Mouse (Mus musculus): ENCODE data around the gene Ccdc57. TPM values are rescaled to one million over a fixed set of nuclear protein-coding genes. Genes with fewer than 3 reads are reported as not detected.
A peak's percentile ranks its signal among the peaks of the same experiment; 100 is the strongest.

The Ccdc57 gene
- polyA plus RNA-seq, 1 experiment from 2014 or later, result 1.3 TPM

DNA sequence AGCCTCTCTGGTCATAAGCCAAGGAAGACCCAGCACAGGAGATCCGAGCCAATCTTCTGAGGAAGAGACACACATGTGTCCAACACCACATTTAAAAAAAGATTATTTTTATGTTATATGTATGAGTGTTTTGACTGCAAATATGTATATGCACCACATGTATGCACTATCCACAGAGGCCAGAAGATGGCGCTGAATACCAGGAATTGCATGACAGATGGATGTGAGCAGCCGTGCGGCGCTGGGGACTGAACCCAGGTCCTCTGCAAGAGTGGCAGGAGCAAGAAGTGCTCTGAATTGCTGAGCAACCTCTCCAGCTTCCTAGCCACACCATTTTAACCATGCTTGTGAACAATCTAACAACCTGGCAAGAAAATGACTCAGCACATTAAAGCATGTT, 45.2 kb downstream of the Ccdc57 start:
- no peak for ATAC-seq
- 91% methylated on average over 5 of the region's 5 CpGs for WGBS

GRCm38 (mm10) chr11:120886462-120886861, 46.2 kb downstream of the Ccdc57 start:
- Histone ChIP-seq H3K4me3 (ENCODE audit: low read depth, low read length) (no peak overlapping the region), H3K27me3 (replicated peaks; ENCODE audit: control insufficient read depth, insufficient read depth, low read length) (no peaks in the 10 kb centered on the region), H3K4me2 (replicated peaks; ENCODE audit: low read depth) (no peak overlapping the region), H3K9ac (ENCODE audit: low read depth, low read length) (no peak overlapping the region), H3K36me3 (ENCODE audit: control insufficient read depth, insufficient read depth) (peaks cover 31% of the 10 kb centered on the region), H3K9me3 (ENCODE audit: control insufficient read depth) (no peaks in the 10 kb centered on the region), H3K27ac (ENCODE audit: low read depth, low read length) (no peak overlapping the region), H3K4me1 (replicated peaks; ENCODE audit: control insufficient read depth, insufficient read depth, low read length) (no peaks in the 10 kb centered on the region)
- 62% methylated on average over 5 of the region's 5 CpGs for WGBS
- no peak for ATAC-seq
- TF ChIP-seq CTCF (IDR thresholded peaks at IDR 0.05; ENCODE audit: low read depth), result no peak

More for the DNA sequence above, 45.2 kb downstream of the Ccdc57 start:
- H3K36me3 ChIP-seq (ENCODE audit: control insufficient read depth, insufficient read depth), result peaks cover 31% of the 10 kb centered on the region
- H3K27me3 ChIP-seq (replicated peaks; ENCODE audit: control insufficient read depth, insufficient read depth, low read length), result no peaks in the 10 kb centered on the region
- no peaks in the 10 kb centered on the region for H3K4me1 ChIP-seq (replicated peaks; ENCODE audit: control insufficient read depth, insufficient read depth, low read length)
- peak; percentile 45 for TF ChIP-seq CTCF (IDR thresholded peaks at IDR 0.05; ENCODE audit: low read depth)
- no peak overlapping the region for H3K9ac ChIP-seq (ENCODE audit: low read depth, low read length)
- no peak overlapping the region for H3K4me2 ChIP-seq (replicated peaks; ENCODE audit: low read depth)
- no peak overlapping the region for H3K4me3 ChIP-seq (ENCODE audit: low read depth, low read length)
- H3K27ac ChIP-seq (ENCODE audit: low read depth, low read length), result no peak overlapping the region
- H3K9me3 ChIP-seq (ENCODE audit: control insufficient read depth), result no peaks in the 10 kb centered on the region

GRCm38 (mm10) chr11:120883601-120884000, 49.1 kb downstream of the Ccdc57 start:
- no peak for TF ChIP-seq CTCF (IDR thresholded peaks at IDR 0.05; ENCODE audit: low read depth)
- H3K27me3 ChIP-seq (replicated peaks; ENCODE audit: control insufficient read depth, insufficient read depth, low read length), result no peaks in the 10 kb centered on the region
- no peak overlapping the region for H3K9ac ChIP-seq (ENCODE audit: low read depth, low read length)
- H3K9me3 ChIP-seq (ENCODE audit: control insufficient read depth), result no peaks in the 10 kb centered on the region
- no peak overlapping the region for H3K4me2 ChIP-seq (replicated peaks; ENCODE audit: low read depth)
- ATAC-seq, result no peak
- no peak overlapping the region for H3K4me3 ChIP-seq (ENCODE audit: low read depth, low read length)
- no peaks in the 10 kb centered on the region for H3K4me1 ChIP-seq (replicated peaks; ENCODE audit: control insufficient read depth, insufficient read depth, low read length)
- peaks cover 27% of the 10 kb centered on the region for H3K36me3 ChIP-seq (ENCODE audit: control insufficient read depth, insufficient read depth)
- H3K27ac ChIP-seq (ENCODE audit: low read depth, low read length), result no peak overlapping the region
- WGBS, result 89% methylated on average over 3 of the region's 3 CpGs

- 86% methylated on average over 4 of the region's 4 CpGs for WGBS
- Histone ChIP-seq H3K4me2 (replicated peaks; ENCODE audit: low read depth) (no peak overlapping the region), H3K4me1 (replicated peaks; ENCODE audit: control insufficient read depth, insufficient read depth, low read length) (no peaks in the 10 kb centered on the region), H3K27ac (ENCODE audit: low read depth, low read length) (no peak overlapping the region), H3K4me3 (ENCODE audit: low read depth, low read length) (no peak overlapping the region), H3K9me3 (ENCODE audit: control insufficient read depth) (no peaks in the 10 kb centered on the region), H3K36me3 (ENCODE audit: control insufficient read depth, insufficient read depth) (peaks cover 28% of the 10 kb centered on the region), H3K27me3 (replicated peaks; ENCODE audit: control insufficient read depth, insufficient read depth, low read length) (no peaks in the 10 kb centered on the region), H3K9ac (ENCODE audit: low read depth, low read length) (no peak overlapping the region)
- no peak for TF ChIP-seq CTCF (IDR thresholded peaks at IDR 0.05; ENCODE audit: low read depth)
- ATAC-seq, result no peak
These were observed 49.7 kb downstream of the Ccdc57 start for GRCm38 (mm10) chr11:120882931-120883330.

DNA sequence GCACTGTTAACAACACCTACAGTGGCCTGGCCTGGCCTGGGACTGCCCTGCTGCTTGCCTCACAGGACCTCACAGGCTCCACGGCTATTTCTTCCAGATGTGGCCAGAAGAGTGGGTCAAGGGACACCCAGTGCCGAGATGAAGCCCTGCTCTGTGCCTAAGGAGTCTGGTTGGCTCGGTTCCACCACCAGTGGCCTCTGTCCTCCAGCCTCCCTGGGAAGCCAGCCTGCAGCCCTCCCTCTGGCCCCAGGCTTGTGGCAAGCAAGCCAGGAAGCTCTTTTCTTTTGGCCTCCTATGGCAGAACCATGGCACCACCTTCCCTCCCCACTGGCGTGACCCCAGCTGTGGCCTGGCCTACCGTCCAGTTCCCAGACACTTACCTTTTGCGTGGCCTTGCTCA, 59.5 kb downstream of the Ccdc57 start:
- Histone ChIP-seq H3K4me2 (replicated peaks; ENCODE audit: low read depth) (no peak overlapping the region), H3K9me3 (ENCODE audit: control insufficient read depth) (no peaks in the 10 kb centered on the region), H3K4me3 (ENCODE audit: low read depth, low read length) (no peak overlapping the region), H3K4me1 (replicated peaks; ENCODE audit: control insufficient read depth, insufficient read depth, low read length) (no peaks in the 10 kb centered on the region), H3K9ac (ENCODE audit: low read depth, low read length) (no peak overlapping the region), H3K27me3 (replicated peaks; ENCODE audit: control insufficient read depth, insufficient read depth, low read length) (no peaks in the 10 kb centered on the region), H3K36me3 (ENCODE audit: control insufficient read depth, insufficient read depth) (peaks cover 5% of the 10 kb centered on the region), H3K27ac (ENCODE audit: low read depth, low read length) (no peak overlapping the region)
- no peak for TF ChIP-seq CTCF (IDR thresholded peaks at IDR 0.05; ENCODE audit: low read depth)
- ATAC-seq, result no peak
- WGBS, result 79% methylated on average over 6 of the region's 6 CpGs

GRCm38 (mm10) chr11:120871521-120871920, 61.2 kb downstream of the Ccdc57 start:
- no peak overlapping the region for H3K4me3 ChIP-seq (ENCODE audit: low read depth, low read length)
- no peak overlapping the region for H3K27ac ChIP-seq (ENCODE audit: low read depth, low read length)
- no peaks in the 10 kb centered on the region for H3K27me3 ChIP-seq (replicated peaks; ENCODE audit: control insufficient read depth, insufficient read depth, low read length)
- H3K4me2 ChIP-seq (replicated peaks; ENCODE audit: low read depth), result no peak overlapping the region
- no peak for ATAC-seq
- H3K9ac ChIP-seq (ENCODE audit: low read depth, low read length), result no peak overlapping the region
- TF ChIP-seq CTCF (IDR thresholded peaks at IDR 0.05; ENCODE audit: low read depth), result no peak
- 93% methylated on average over 9 of the region's 9 CpGs for WGBS
- H3K36me3 ChIP-seq (ENCODE audit: control insufficient read depth, insufficient read depth), result no peaks in the 10 kb centered on the region
- no peaks in the 10 kb centered on the region for H3K9me3 ChIP-seq (ENCODE audit: control insufficient read depth)
- H3K4me1 ChIP-seq (replicated peaks; ENCODE audit: control insufficient read depth, insufficient read depth, low read length), result no peaks in the 10 kb centered on the region

GRCm38 (mm10) chr11:120865816-120866215, 66.9 kb downstream of the Ccdc57 start:
- WGBS, result 92% methylated on average over 1 of the region's 1 CpGs
- no peaks in the 10 kb centered on the region for H3K36me3 ChIP-seq (ENCODE audit: control insufficient read depth, insufficient read depth)
- no peak overlapping the region for H3K9ac ChIP-seq (ENCODE audit: low read depth, low read length)
- H3K9me3 ChIP-seq (ENCODE audit: control insufficient read depth), result no peaks in the 10 kb centered on the region
- H3K27ac ChIP-seq (ENCODE audit: low read depth, low read length), result no peak overlapping the region
- no peak overlapping the region for H3K4me3 ChIP-seq (ENCODE audit: low read depth, low read length)
- no peaks in the 10 kb centered on the region for H3K4me1 ChIP-seq (replicated peaks; ENCODE audit: control insufficient read depth, insufficient read depth, low read length)
- no peak for ATAC-seq
- TF ChIP-seq CTCF (IDR thresholded peaks at IDR 0.05; ENCODE audit: low read depth), result no peak
- no peaks in the 10 kb centered on the region for H3K27me3 ChIP-seq (replicated peaks; ENCODE audit: control insufficient read depth, insufficient read depth, low read length)
- no peak overlapping the region for H3K4me2 ChIP-seq (replicated peaks; ENCODE audit: low read depth)
